Mouse (Mus musculus) liver, embryonic 12.5 days (tissue): Measurements from ENCODE around the gene Fam71e1. TPM values are rescaled to one million over a fixed set of nuclear protein-coding genes. Genes with fewer than 3 reads are reported as not detected.
A peak's percentile ranks its signal among the peaks of the same experiment; 100 is the strongest.

Experiments
- ATAC-seq: fragments of 200-750 bp; cut with Nextera tagmentation; 2 replicates; pipeline ENCODE4 v1.8.0; 2017; ENCODE audit warnings: moderate number of reproducible peaks, mild to moderate bottlenecking, moderate library complexity
- H3K27ac ChIP-seq: fragments of 300-500 bp; sonication (generic); 2 replicates; pipeline ENCODE4 v1.5.1; 2016; ENCODE audit warnings: mild to moderate bottlenecking
- H3K27me3 ChIP-seq: fragments of 300-500 bp; sonication (generic); replicated peaks from 2 replicates; pipeline ENCODE4 v1.6.1; 2016; ENCODE audit warnings: mild to moderate bottlenecking, moderate library complexity
- H3K36me3 ChIP-seq: fragments of 300-500 bp; sonication (generic); 2 replicates; pipeline ENCODE4 v1.6.1; 2016; ENCODE audit warnings: mild to moderate bottlenecking, moderate library complexity
- H3K4me1 ChIP-seq: fragments of 300-500 bp; sonication (generic); 2 replicates; pipeline ENCODE4 v1.6.1; 2016
- H3K4me2 ChIP-seq: fragments of 300-500 bp; sonication (generic); 2 replicates; pipeline ENCODE4 v1.6.1; 2016; ENCODE audit warnings: mild to moderate bottlenecking, moderate library complexity
- H3K4me3 ChIP-seq: fragments of 300-500 bp; sonication (generic); 2 replicates; pipeline ENCODE4 v1.5.1; 2016; ENCODE audit warnings: mild to moderate bottlenecking, moderate library complexity
- H3K9ac ChIP-seq: fragments of 300-500 bp; sonication (generic); 2 replicates; pipeline ENCODE4 v1.6.1; 2016; ENCODE audit warnings: mild to moderate bottlenecking, moderate library complexity
- H3K9me3 ChIP-seq: fragments of 300-500 bp; sonication (generic); replicated peaks from 2 replicates; pipeline ENCODE4 v1.6.1; 2016; ENCODE audit warnings: mild to moderate bottlenecking, moderate library complexity
- WGBS: fragments of 180-500 bp; shearing (Covaris S2); methylation state at CpG from one replicate; pipeline ENCODE4 v1.1.7; 2016; ENCODE audit not compliant: insufficient replicate concordance; 5-methylcytosine and 5-hydroxymethylcytosine counted together
- microRNA-seq: library from miRNA; unstranded; fragments of <30 nt; microRNA quantifications from one replicate; pipeline ENCODE4, GENCODE M21; 2017
- polyA plus RNA-seq: library from polyadenylated mRNA; unstranded; fragments of >200 nt; fragmentation: Nextera tagmentation; extraction: Ambion mirVana; gene quantifications from 2 replicates; pipeline ENCODE4 v1.2.1, GENCODE M21; 2016

Gene Fam71e1
- polyA plus RNA-seq, 1 experiment from 2014 or later: 3.3 TPM

DNA sequence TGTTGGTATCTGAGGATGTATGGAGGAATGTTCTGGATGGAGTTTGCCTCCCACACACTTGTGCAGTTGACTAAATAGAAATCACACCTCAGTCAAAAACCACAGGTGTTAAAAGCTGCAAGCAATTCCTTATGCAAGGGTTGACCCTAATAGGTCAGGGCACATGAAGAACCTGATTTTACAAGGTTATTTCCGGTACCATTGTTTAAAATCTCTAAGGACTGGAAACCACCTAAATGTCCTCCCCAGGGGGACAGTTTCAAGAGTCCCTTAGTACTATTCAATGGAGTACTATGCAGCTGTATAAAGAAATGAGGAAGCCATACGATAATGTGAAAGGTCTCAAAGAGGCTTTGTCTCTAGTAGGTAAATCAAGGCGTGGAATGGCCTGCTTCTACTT lies 49.9 kb downstream of the Fam71e1 start:
- ATAC-seq: no peak
- no peaks in the 10 kb centered on the region for H3K27me3 ChIP-seq
- peaks cover 19% of the 10 kb centered on the region for H3K4me1 ChIP-seq
- H3K36me3 ChIP-seq: peaks cover 72% of the 10 kb centered on the region
- no peak overlapping the region; the same call in 1 of the 2 replicates for H3K4me2 ChIP-seq
- H3K4me3 ChIP-seq: no peak overlapping the region
- H3K9me3 ChIP-seq: no peaks in the 10 kb centered on the region
- no peak overlapping the region for H3K27ac ChIP-seq
- 96% methylated on average over 3 of the region's 3 CpGs for WGBS
- no peak overlapping the region; the same call in 1 of the 2 replicates for H3K9ac ChIP-seq

DNA sequence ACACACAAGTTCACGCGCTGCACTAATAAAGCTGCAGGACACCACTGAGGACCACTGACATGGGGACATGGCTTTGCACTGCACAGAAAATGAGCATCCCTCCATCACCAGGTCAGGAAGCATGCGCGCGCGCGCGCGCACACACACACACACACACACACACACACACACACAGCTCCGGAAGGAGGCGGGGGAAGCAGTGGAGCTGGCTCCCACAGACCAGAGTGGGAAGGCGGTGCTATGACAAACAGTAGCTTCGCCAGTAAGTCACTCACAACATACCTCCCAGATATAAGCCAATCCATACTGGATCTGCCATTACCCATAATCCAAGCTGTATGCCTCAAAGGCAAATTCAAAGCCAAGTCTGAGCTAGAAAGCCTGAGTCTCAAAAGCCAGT lies 50.7 kb downstream of the Fam71e1 start:
- ATAC-seq: no peak
- WGBS: 94% methylated on average over 13 of the region's 13 CpGs
- H3K27me3 ChIP-seq: no peaks in the 10 kb centered on the region
- H3K4me1 ChIP-seq: peaks cover 19% of the 10 kb centered on the region
- H3K9me3 ChIP-seq: no peaks in the 10 kb centered on the region
- H3K4me3 ChIP-seq: peak overlapping the region; percentile 76
- peak overlapping the region; percentile 76 for H3K9ac ChIP-seq
- peaks cover 72% of the 10 kb centered on the region for H3K36me3 ChIP-seq
- H3K4me2 ChIP-seq: peak overlapping the region; percentile 94
- H3K27ac ChIP-seq: peak overlapping the region; percentile 91

DNA sequence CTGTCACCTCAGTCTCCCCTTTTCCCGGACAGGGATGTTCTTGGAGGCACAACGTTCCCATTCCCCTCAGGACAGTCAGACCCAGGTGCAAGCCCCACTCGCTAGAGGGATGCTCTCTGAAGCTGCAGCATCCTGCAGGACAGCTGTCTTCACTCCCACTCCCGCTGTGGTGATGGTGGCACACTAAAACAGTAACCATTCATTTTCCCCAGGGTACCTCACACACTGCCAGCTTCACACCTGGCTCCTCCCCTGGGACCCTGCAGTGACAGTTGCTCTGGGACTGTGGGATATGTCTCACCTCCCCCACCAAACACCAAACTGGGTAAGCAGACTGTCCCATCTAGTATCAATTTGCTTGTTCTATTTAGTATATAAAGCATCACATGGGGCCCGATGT lies 51.3 kb downstream of the Fam71e1 start:
- Histone ChIP-seq H3K4me2 (peak overlapping the region; percentile 94), H3K27ac (peak overlapping the region; percentile 91), H3K27me3 (no peaks in the 10 kb centered on the region), H3K9ac (peak overlapping the region; percentile 76), H3K36me3 (peaks cover 72% of the 10 kb centered on the region), H3K9me3 (no peaks in the 10 kb centered on the region), H3K4me1 (peaks cover 25% of the 10 kb centered on the region), H3K4me3 (peak overlapping the region; percentile 76)
- ATAC-seq: no peak
- WGBS: 21% methylated on average over 5 of the region's 5 CpGs

DNA sequence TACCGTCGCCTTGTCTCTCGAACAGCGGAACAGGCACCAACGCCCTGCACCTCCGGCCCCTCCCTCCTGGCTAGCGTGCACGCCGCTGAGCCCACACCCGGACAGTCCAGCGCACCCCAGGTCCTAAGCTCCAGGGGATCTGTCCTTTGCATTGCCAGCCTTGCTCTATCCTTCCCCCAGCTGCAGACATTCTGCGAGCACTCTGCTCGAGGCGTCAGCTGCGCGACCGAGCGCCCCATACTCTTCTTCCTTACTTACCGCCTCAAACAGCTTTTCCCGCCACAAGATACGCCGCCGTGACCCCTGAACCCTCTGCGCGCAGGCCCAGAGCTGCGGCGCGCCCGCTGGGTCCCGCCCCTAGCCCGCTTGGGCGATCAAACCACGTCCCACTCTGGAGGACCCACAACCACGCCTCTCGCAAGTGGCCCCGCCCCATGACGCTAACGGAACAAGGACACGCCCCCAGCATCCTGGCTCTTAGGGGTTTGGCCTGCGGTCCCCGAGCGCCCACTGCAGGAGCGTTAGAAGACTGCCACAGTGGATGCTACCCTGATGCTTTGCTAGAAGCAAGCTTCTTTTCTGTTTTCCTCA lies 52.2 kb downstream of the Fam71e1 start, which contains the start of gene Pold1:
TSS of gene Pold1 (minus strand) at position 353 of the 591 bp plus-strand sequence.
- peak within 1 kb of the TSS; percentile 76 for H3K4me3 ChIP-seq
- H3K4me1 ChIP-seq: peaks cover 32% of the 10 kb centered on the region
- peaks cover 63% of the 10 kb centered on the region for H3K36me3 ChIP-seq
- peak; percentile 94 for ATAC-seq
- under 1% methylated on average over 43 of the region's 43 CpGs for WGBS
- no peaks in the 10 kb centered on the region for H3K27me3 ChIP-seq
- peak within 1 kb of the TSS; percentile 76 for H3K9ac ChIP-seq
- peak within 1 kb of the TSS; percentile 94 for H3K4me2 ChIP-seq
- no peaks in the 10 kb centered on the region for H3K9me3 ChIP-seq
- peak within 1 kb of the TSS; percentile 91 for H3K27ac ChIP-seq

DNA sequence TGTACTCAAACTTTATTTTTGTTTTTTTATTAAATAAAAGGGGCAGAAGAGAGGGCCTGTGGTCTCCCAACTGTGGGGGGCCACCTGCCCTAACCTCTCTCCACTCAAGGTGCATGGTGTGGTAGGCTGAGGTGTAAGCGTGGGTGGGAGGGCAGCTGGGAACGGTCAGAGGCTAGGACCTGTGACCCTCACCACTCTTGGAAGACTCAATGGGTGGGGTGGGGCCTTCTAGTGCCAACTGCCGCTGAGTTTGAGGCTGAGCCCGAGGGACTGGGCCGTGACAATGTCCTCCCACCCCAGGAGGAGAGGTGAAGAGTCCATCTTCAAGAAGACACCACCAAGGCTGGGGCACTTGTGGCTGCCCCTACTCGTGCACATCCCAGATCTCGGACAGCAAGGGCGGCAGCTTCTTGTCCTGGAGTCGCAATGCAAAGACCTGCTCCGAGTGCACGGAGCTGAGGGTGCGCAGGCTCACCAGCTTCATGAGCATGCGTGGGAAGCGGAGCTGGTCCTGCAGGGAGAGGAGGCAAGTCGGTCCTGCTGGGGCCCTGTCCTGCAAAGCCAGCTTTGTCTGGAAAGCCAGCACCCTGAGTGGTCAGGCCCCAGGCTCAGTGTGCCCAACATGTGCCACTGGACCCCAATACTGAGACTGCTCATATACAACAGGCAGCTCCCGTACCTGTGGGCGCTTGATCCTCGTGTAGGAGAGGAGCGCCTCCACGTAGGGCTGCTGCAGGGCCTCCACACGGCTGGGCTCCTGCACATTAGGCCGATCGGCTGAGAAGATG lies 53.4 kb downstream of the Fam71e1 start:
- no peak overlapping the region for H3K4me3 ChIP-seq
- H3K36me3 ChIP-seq: peaks cover 57% of the 10 kb centered on the region
- no peak overlapping the region for H3K27ac ChIP-seq
- ATAC-seq: no peak
- peaks cover 39% of the 10 kb centered on the region for H3K4me1 ChIP-seq
- no peak overlapping the region for H3K4me2 ChIP-seq
- H3K9ac ChIP-seq: no peak overlapping the region
- no peaks in the 10 kb centered on the region for H3K27me3 ChIP-seq
- H3K9me3 ChIP-seq: no peaks in the 10 kb centered on the region
- WGBS: 89% methylated on average over 23 of the region's 23 CpGs

DNA sequence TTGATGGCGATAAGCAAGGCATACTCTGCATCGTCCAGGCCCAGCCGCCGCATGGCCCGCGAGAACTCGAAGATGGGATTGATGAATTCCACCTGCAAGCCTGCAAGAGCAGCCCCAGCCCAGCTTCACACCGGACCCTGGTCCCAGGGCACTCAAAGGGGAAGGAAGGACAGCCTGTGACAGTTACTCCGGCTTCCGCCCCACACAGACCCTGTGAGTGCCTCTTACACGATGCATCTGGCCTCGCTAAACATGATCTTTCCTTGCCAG lies 54.0 kb downstream of the Fam71e1 start:
- peaks cover 39% of the 10 kb centered on the region for H3K4me1 ChIP-seq
- no peaks in the 10 kb centered on the region for H3K9me3 ChIP-seq
- H3K27me3 ChIP-seq: no peaks in the 10 kb centered on the region
- no peak overlapping the region for H3K4me3 ChIP-seq
- ATAC-seq: no peak
- no peak overlapping the region for H3K4me2 ChIP-seq
- peaks cover 52% of the 10 kb centered on the region for H3K36me3 ChIP-seq
- H3K9ac ChIP-seq: no peak overlapping the region
- H3K27ac ChIP-seq: no peak overlapping the region
- 88% methylated on average over 12 of the region's 12 CpGs for WGBS

Small RNA genes within 50 kb of the gene (microRNA-seq; reads per million reads assigned to microRNA genes)
- 2.5 reads per million for gene Mir7052
- gene Mir7053: 1.1 reads per million

Other genes with a start within 250 kb of the Fam71e1 start
- gene 1700028J19Rik, start 249.9 kb upstream of the Fam71e1 start, polyA plus RNA-seq: 1.8 and 1.9 TPM in 2 replicates
- gene 2410002F23Rik, start 249.9 kb upstream of the Fam71e1 start, polyA plus RNA-seq: 64.3 and 66.7 TPM in 2 replicates
- not detected in 2 replicates for gene Acp4, start 239.2 kb upstream of the Fam71e1 start, polyA plus RNA-seq
- gene Gm15517, start 235.1 kb upstream of the Fam71e1 start, polyA plus RNA-seq: not detected in 2 replicates
- 0.50 and 0.55 TPM in 2 replicates for gene Clec11a, start 189.7 kb upstream of the Fam71e1 start, polyA plus RNA-seq
- 0.10 and 0.18 TPM in 2 replicates for gene Shank1, start 186.3 kb upstream of the Fam71e1 start, polyA plus RNA-seq
- gene Syt3, start 112.5 kb upstream of the Fam71e1 start, polyA plus RNA-seq: 0.05 and 0.11 TPM in 2 replicates
- 0.38 TPM in 1 of 2 replicates, not detected in the other for gene 1700008O03Rik, start 110.8 kb upstream of the Fam71e1 start, polyA plus RNA-seq
- gene Lrrc4b, start 67.6 kb upstream of the Fam71e1 start, polyA plus RNA-seq: 0.07 TPM in 1 of 2 replicates, not detected in the other
- gene Aspdh, start 31.2 kb upstream of the Fam71e1 start, polyA plus RNA-seq: 5.5 and 6.4 TPM in 2 replicates
- gene Josd2, start 28.6 kb upstream of the Fam71e1 start, polyA plus RNA-seq: 189 and 194 TPM in 2 replicates
- gene Emc10, start 52 bp upstream of the Fam71e1 start, polyA plus RNA-seq: 70.6 and 74.8 TPM in 2 replicates
- gene Mybpc2, start 28.1 kb downstream of the Fam71e1 start, polyA plus RNA-seq: not detected in 2 replicates
- gene Spib, start 35.5 kb downstream of the Fam71e1 start, polyA plus RNA-seq: 0.08 TPM in 1 of 2 replicates, not detected in the other
- 94.2 and 94.3 TPM in 2 replicates for gene Pold1, start 52.3 kb downstream of the Fam71e1 start, polyA plus RNA-seq
- gene Nr1h2, start 57.4 kb downstream of the Fam71e1 start, polyA plus RNA-seq: 51.9 and 54.1 TPM in 2 replicates
- 2.5 and 3.1 TPM in 2 replicates for gene Napsa, start 75.8 kb downstream of the Fam71e1 start, polyA plus RNA-seq
- gene Kcnc3, start 94.1 kb downstream of the Fam71e1 start, polyA plus RNA-seq: 0.13 and 0.24 TPM in 2 replicates
- gene Myh14, start 174.3 kb downstream of the Fam71e1 start, polyA plus RNA-seq: 0.13 and 0.35 TPM in 2 replicates
- not detected in 2 replicates for gene Izumo2, start 212.2 kb downstream of the Fam71e1 start, polyA plus RNA-seq